Mouse (Mus musculus): Measurements from ENCODE around the gene 1700129C05Rik. TPM values are rescaled to one million over a fixed set of nuclear protein-coding genes. Genes with fewer than 3 reads are reported as not detected.

The 1700129C05Rik gene
- polyA plus RNA-seq (2017; shearing (Covaris generic)) = not detected

- ATAC-seq = no peak
Measured at GRCm38 (mm10) chr14:59142793-59143192, at the start of gene 1700129C05Rik. TSS of gene 1700129C05Rik (minus strand) at chr14:59142893.

- no peak for ATAC-seq
Measured at GRCm38 (mm10) chr14:59186121-59186520, 43.4 kb upstream of the 1700129C05Rik start.

GRCm38 (mm10) chr14:59185514-59185913, 42.8 kb upstream of the 1700129C05Rik start:
- ATAC-seq = no peak

- no peak for ATAC-seq
Measured at GRCm38 (mm10) chr14:59182732-59183131, 40.0 kb upstream of the 1700129C05Rik start.

GRCm38 (mm10) chr14:59178649-59179048, 36.0 kb upstream of the 1700129C05Rik start, which contains the start of gene Gm5142:
TSS of gene Gm5142 (minus strand) at chr14:59178749.
- ATAC-seq = no peak

- ATAC-seq = no peak
Measured at GRCm38 (mm10) chr14:59157016-59157698, 14.5 kb upstream of the 1700129C05Rik start.

GRCm38 (mm10) chr14:59155589-59155988, 12.9 kb upstream of the 1700129C05Rik start:
- ATAC-seq = no peak

- ATAC-seq = no peak
Measured at GRCm38 (mm10) chr14:59114281-59114680, 28.4 kb downstream of the 1700129C05Rik start.

GRCm38 (mm10) chr14:59104006-59104605, 38.6 kb downstream of the 1700129C05Rik start:
- ATAC-seq = no peak

GRCm38 (mm10) chr14:59093601-59094000, 49.1 kb downstream of the 1700129C05Rik start:
- ATAC-seq = no peak

GRCm38 (mm10) chr14:59084396-59084795, 58.3 kb downstream of the 1700129C05Rik start:
- no peak for ATAC-seq

Other genes with a start within 250 kb of the 1700129C05Rik start
- gene Gm5142, start 35.9 kb upstream of the 1700129C05Rik start, polyA plus RNA-seq (2017; shearing (Covaris generic)) = not detected
- 10 to 100 TPM; 25.2 to 35.3 TPM for gene Rcbtb1, start 58.3 kb upstream of the 1700129C05Rik start, polyA plus RNA-seq (2017; shearing (Covaris generic))
- 10 to 100 TPM; 12.3 to 17.2 TPM for gene Gm6904, start 117.3 kb upstream of the 1700129C05Rik start, polyA plus RNA-seq (2017; shearing (Covaris generic))
- 10 to 100 TPM; 40.4 to 56.7 TPM for gene Phf11a, start 154.6 kb upstream of the 1700129C05Rik start, polyA plus RNA-seq (2017; shearing (Covaris generic))
- 100 to 1,000 TPM; 188 to 218 TPM for gene Phf11b, start 198.5 kb upstream of the 1700129C05Rik start, polyA plus RNA-seq (2017; shearing (Covaris generic))
- 10 to 100 TPM in 1 of 2 experiments, 1 to 10 TPM in 1; 7.8 to 15.2 TPM for gene Phf11d, start 222.6 kb upstream of the 1700129C05Rik start, polyA plus RNA-seq (2017; shearing (Covaris generic))

Measured in activated CD4-positive, CD25-positive, alpha-beta regulatory T cell, adult 4 months (primary cell).